Mouse (Mus musculus): ENCODE measurements around the gene Sox12. TPM values are rescaled to one million over a fixed set of nuclear protein-coding genes. Genes with fewer than 3 reads are reported as not detected.

Sox12 gene
- polyA plus RNA-seq, 1 experiment: not detected

- peaks cover 23% of the 10 kb centered on the region for H3K4me1 ChIP-seq (ENCODE audit: control insufficient read depth, insufficient read depth, low read length)
- H3K4me3 ChIP-seq (ENCODE audit: insufficient read depth, low read depth, low read length): peak overlapping the region; percentile 80
- peak overlapping the region; percentile 93 for H3K27ac ChIP-seq (ENCODE audit: insufficient read depth, low read depth, low read length)
- TF ChIP-seq CTCF (IDR thresholded peaks at IDR 0.05; ENCODE audit: insufficient read depth, low read depth, low read length) (no peak), POLR2A (IDR thresholded peaks at IDR 0.05; ENCODE audit: insufficient read depth, low read depth, low read length) (peak; percentile 10; the same call in 1 of the 2 replicates)
- WGBS: under 1% methylated on average over 46 of the region's 46 CpGs
These were observed 1.5 kb downstream of the Sox12 start for GRCm38 (mm10) chr2:152396110-152397003.

- 13% methylated on average over 13 of the region's 13 CpGs for WGBS
- H3K27ac ChIP-seq (ENCODE audit: insufficient read depth, low read depth, low read length): 0 out of 2 replicates have a peak overlapping the region, but pooled peaks have one; percentile 45
- peaks cover 23% of the 10 kb centered on the region for H3K4me1 ChIP-seq (ENCODE audit: control insufficient read depth, insufficient read depth, low read length)
- peak overlapping the region; percentile 80 for H3K4me3 ChIP-seq (ENCODE audit: insufficient read depth, low read depth, low read length)
- TF ChIP-seq POLR2A (IDR thresholded peaks at IDR 0.05; ENCODE audit: insufficient read depth, low read depth, low read length): no peak
- no peak for TF ChIP-seq CTCF (IDR thresholded peaks at IDR 0.05; ENCODE audit: insufficient read depth, low read depth, low read length)
These were observed 2.5 kb downstream of the Sox12 start for GRCm38 (mm10) chr2:152395271-152395920.

GRCm38 (mm10) chr2:152393225-152394017 lies 4.4 kb downstream of the Sox12 start:
- peaks cover 18% of the 10 kb centered on the region for H3K4me1 ChIP-seq (ENCODE audit: control insufficient read depth, insufficient read depth, low read length)
- WGBS: 45% methylated on average over 9 of the region's 9 CpGs
- TF ChIP-seq POLR2A (IDR thresholded peaks at IDR 0.05; ENCODE audit: insufficient read depth, low read depth, low read length) (no peak), CTCF (IDR thresholded peaks at IDR 0.05; ENCODE audit: insufficient read depth, low read depth, low read length) (no peak)
- H3K4me3 ChIP-seq (ENCODE audit: insufficient read depth, low read depth, low read length): no peak overlapping the region
- no peak overlapping the region for H3K27ac ChIP-seq (ENCODE audit: insufficient read depth, low read depth, low read length)

- TF ChIP-seq POLR2A (IDR thresholded peaks at IDR 0.05; ENCODE audit: insufficient read depth, low read depth, low read length): no peak
- TF ChIP-seq CTCF (IDR thresholded peaks at IDR 0.05; ENCODE audit: insufficient read depth, low read depth, low read length): no peak
- Histone ChIP-seq H3K4me3 (ENCODE audit: insufficient read depth, low read depth, low read length) (no peak overlapping the region), H3K4me1 (ENCODE audit: control insufficient read depth, insufficient read depth, low read length) (peaks cover 18% of the 10 kb centered on the region), H3K27ac (ENCODE audit: insufficient read depth, low read depth, low read length) (no peak overlapping the region)
- WGBS: 5% methylated on average over 3 of the region's 3 CpGs
These were observed 5.1 kb downstream of the Sox12 start for GRCm38 (mm10) chr2:152392786-152393185.

- WGBS: 91% methylated on average over 4 of the region's 4 CpGs
- TF ChIP-seq POLR2A (IDR thresholded peaks at IDR 0.05; ENCODE audit: insufficient read depth, low read depth, low read length) (no peak), CTCF (IDR thresholded peaks at IDR 0.05; ENCODE audit: insufficient read depth, low read depth, low read length) (no peak)
These were observed 13.7 kb downstream of the Sox12 start for GRCm38 (mm10) chr2:152384191-152384590.

GRCm38 (mm10) chr2:152376345-152376741 lies 21.5 kb downstream of the Sox12 start, which contains the start of gene Nrsn2:
Gene Nrsn2, minus strand, starts transcription at chr2:152376638.
- Histone ChIP-seq H3K4me1 (ENCODE audit: control insufficient read depth, insufficient read depth, low read length) (peaks cover 24% of the 10 kb centered on the region), H3K4me3 (ENCODE audit: insufficient read depth, low read depth, low read length) (peak within 1 kb of the TSS; percentile 68), H3K27ac (ENCODE audit: insufficient read depth, low read depth, low read length) (peak within 1 kb of the TSS; percentile 77)
- TF ChIP-seq CTCF (IDR thresholded peaks at IDR 0.05; ENCODE audit: insufficient read depth, low read depth, low read length) (no peak), POLR2A (IDR thresholded peaks at IDR 0.05; ENCODE audit: insufficient read depth, low read depth, low read length) (no peak; the same call in 1 of the 2 replicates)
- 3% methylated on average over 16 of the region's 16 CpGs for WGBS

More at GRCm38 (mm10) chr2:152384191-152384590, 13.7 kb downstream of the Sox12 start:
- Histone ChIP-seq H3K4me3 (ENCODE audit: insufficient read depth, low read depth, low read length) (no peak overlapping the region), H3K27ac (ENCODE audit: insufficient read depth, low read depth, low read length) (no peak overlapping the region), H3K4me1 (ENCODE audit: control insufficient read depth, insufficient read depth, low read length) (no peaks in the 10 kb centered on the region)

- TF ChIP-seq CTCF (IDR thresholded peaks at IDR 0.05; ENCODE audit: insufficient read depth, low read depth, low read length) (no peak), POLR2A (IDR thresholded peaks at IDR 0.05; ENCODE audit: insufficient read depth, low read depth, low read length) (no peak)
- H3K27ac ChIP-seq (ENCODE audit: insufficient read depth, low read depth, low read length): peak overlapping the region; percentile 77
- peaks cover 24% of the 10 kb centered on the region for H3K4me1 ChIP-seq (ENCODE audit: control insufficient read depth, insufficient read depth, low read length)
- 10% methylated on average over 21 of the region's 21 CpGs for WGBS
- peak overlapping the region; percentile 68 for H3K4me3 ChIP-seq (ENCODE audit: insufficient read depth, low read depth, low read length)
These were observed 22.1 kb downstream of the Sox12 start for GRCm38 (mm10) chr2:152375652-152376344.

- no peak for TF ChIP-seq CTCF (IDR thresholded peaks at IDR 0.05; ENCODE audit: insufficient read depth, low read depth, low read length)
- Histone ChIP-seq H3K4me1 (ENCODE audit: control insufficient read depth, insufficient read depth, low read length) (peaks cover 26% of the 10 kb centered on the region), H3K4me3 (ENCODE audit: insufficient read depth, low read depth, low read length) (no peak overlapping the region), H3K27ac (ENCODE audit: insufficient read depth, low read depth, low read length) (no peak overlapping the region)
- WGBS: 62% methylated on average over 9 of the region's 9 CpGs
These were observed 24.3 kb downstream of the Sox12 start for GRCm38 (mm10) chr2:152373547-152373946.
